Comparison of ENCODE assay signal across 23 mouse cellular contexts in the genomic region with DNA sequence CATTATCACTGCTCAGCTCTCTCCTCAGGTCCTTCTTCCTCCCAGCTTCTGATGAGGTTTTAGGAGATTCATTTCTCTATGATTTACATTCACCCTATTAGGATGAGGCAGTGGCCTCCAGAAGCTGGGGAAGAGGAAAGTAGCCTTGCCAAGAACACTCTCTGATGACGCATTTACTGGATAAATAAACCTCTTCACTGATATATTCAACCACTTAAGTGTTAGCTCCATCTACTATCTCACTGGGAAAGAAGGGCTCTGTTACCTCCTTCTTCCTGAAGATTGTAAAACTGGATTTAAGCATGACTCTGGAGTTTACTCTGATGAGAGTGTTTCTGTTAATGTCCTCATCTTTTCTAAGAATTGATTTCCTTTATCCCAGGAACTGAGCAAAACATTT.
DNase-seq lines count a peak whose midpoint lies in the region; ATAC-seq and TF ChIP-seq lines count a peak whose summit lies in the region.
"Had no signal": no experiment of that assay in that cellular context is flagged by ENCODE, and none has a peak within 500 bp of the region (broad histone marks: within the 10 kb centered on the region; RNA-seq: fewer than 3 reads in every experiment).

No protein-coding gene starts in this region.

- no peaks in the 10 kb centered on the region for H3K4me1 ChIP-seq in heart, postnatal 0 days (ENCODE audit: control insufficient read depth, insufficient read depth)
- no peaks in the 10 kb centered on the region for H3K4me1 ChIP-seq in lung, postnatal 0 days (ENCODE audit: insufficient read depth, low read depth, low read length)
- H3K4me1 ChIP-seq in midbrain, embryonic 16.5 days (ENCODE audit: control insufficient read depth, insufficient read depth, low read length): no peaks in the 10 kb centered on the region
- H3K4me1 ChIP-seq: forebrain, embryonic 10.5 days; forebrain, embryonic 13.5 days; heart, embryonic 12.5 days had no signal

- peak; percentile 38 for DNase-seq in heart, postnatal 0 days (ENCODE audit: low spot score)
- no peak for DNase-seq in heart, postnatal 14 days
- DNase-seq in lung, postnatal 0 days (ENCODE audit: low spot score): peak; percentile 9
- no peak for DNase-seq in lung, postnatal 10 days
- DNase-seq: adrenal gland, adult 8-10 months; adrenal gland, postnatal 25 days; cerebellum, adult 11-12 months; cerebellum, adult 8-10 months; cerebellum, postnatal 10 days; gastrocnemius, postnatal 10 days; gastrocnemius, postnatal 36 days; heart, postnatal 10 days; heart, postnatal 4 days had no signal

- no peak for TF ChIP-seq POLR2A in myocyte (IDR thresholded peaks at IDR 0.05; ENCODE audit: insufficient read length, low read depth)

- peak overlapping the region; percentile 11; the same call in 1 of the 2 replicates for H3K27ac ChIP-seq in heart, postnatal 0 days (ENCODE audit: low read depth)
- no peak overlapping the region for H3K27ac ChIP-seq in lung, postnatal 0 days (ENCODE audit: low read length)
- H3K27ac ChIP-seq in midbrain, embryonic 16.5 days (ENCODE audit: low read length): no peak overlapping the region
- H3K27ac ChIP-seq: forebrain, embryonic 10.5 days; forebrain, embryonic 13.5 days; hindbrain, embryonic 14.5 days; hindbrain, postnatal 0 days had no signal

- H3K4me3 ChIP-seq in heart, postnatal 0 days (ENCODE audit: low read depth, low read length): no peak overlapping the region
- no peak overlapping the region for H3K4me3 ChIP-seq in lung, postnatal 0 days (ENCODE audit: low read depth, low read length)
- no peak overlapping the region for H3K4me3 ChIP-seq in myocyte
- H3K4me3 ChIP-seq in midbrain, embryonic 16.5 days (ENCODE audit: low read depth, low read length): no peak overlapping the region
- H3K4me3 ChIP-seq: forebrain, embryonic 10.5 days; forebrain, embryonic 13.5 days; heart, embryonic 12.5 days had no signal

- 23% methylated on average over 1 of the region's 1 CpGs for WGBS in heart, postnatal 0 days
- 4% methylated on average over 1 of the region's 1 CpGs for WGBS in lung, postnatal 0 days
- 83% methylated on average over 1 of the region's 1 CpGs for WGBS in midbrain, embryonic 16.5 days

- intact Hi-C loops in heart, postnatal 14 days (cut with DNase I): no loop called here

- no peaks in the 10 kb centered on the region for H3K9me3 ChIP-seq in heart, postnatal 0 days (replicated peaks; ENCODE audit: control insufficient read depth, low read length)
- H3K9me3 ChIP-seq in lung, postnatal 0 days (ENCODE audit: low read length): no peaks in the 10 kb centered on the region
- H3K9me3 ChIP-seq in midbrain, embryonic 16.5 days (replicated peaks; ENCODE audit: control insufficient read depth, low read length, poor library complexity, severe bottlenecking): no peaks in the 10 kb centered on the region
- H3K9me3 ChIP-seq: forebrain, embryonic 10.5 days; forebrain, embryonic 13.5 days; heart, embryonic 12.5 days had no signal

- H3K9ac ChIP-seq in heart, postnatal 0 days (replicated peaks; ENCODE audit: low read depth, low read length): no peak overlapping the region
- H3K9ac ChIP-seq in lung, postnatal 0 days (replicated peaks; ENCODE audit: low read depth): no peak overlapping the region
- H3K9ac ChIP-seq in midbrain, embryonic 16.5 days (ENCODE audit: low read depth, low read length): no peak overlapping the region
- H3K9ac ChIP-seq: forebrain, embryonic 13.5 days; heart, embryonic 12.5 days; hindbrain, embryonic 14.5 days had no signal

- H3K27me3 ChIP-seq in heart, postnatal 0 days (ENCODE audit: control insufficient read depth, insufficient read depth, low read length): no peaks in the 10 kb centered on the region
- no peaks in the 10 kb centered on the region for H3K27me3 ChIP-seq in lung, postnatal 0 days (replicated peaks; ENCODE audit: insufficient read depth, low read length)
- H3K27me3 ChIP-seq in myocyte (ENCODE audit: control insufficient read depth, insufficient read depth, insufficient read length): no peaks in the 10 kb centered on the region
- H3K27me3 ChIP-seq in midbrain, embryonic 16.5 days (ENCODE audit: control insufficient read depth, insufficient read depth, low read depth, low read length): no peaks in the 10 kb centered on the region
- H3K27me3 ChIP-seq: forebrain, embryonic 13.5 days; heart, embryonic 12.5 days had no signal

- no peaks in the 10 kb centered on the region for H3K36me3 ChIP-seq in heart, postnatal 0 days (replicated peaks; ENCODE audit: control insufficient read depth, insufficient read depth, low read length)
- no peaks in the 10 kb centered on the region for H3K36me3 ChIP-seq in lung, postnatal 0 days (ENCODE audit: insufficient read depth, low read length)
- no peaks in the 10 kb centered on the region for H3K36me3 ChIP-seq in myocyte (ENCODE audit: control insufficient read depth, insufficient read depth)
- H3K36me3 ChIP-seq in midbrain, embryonic 16.5 days (ENCODE audit: control insufficient read depth, insufficient read depth, low read length): no peaks in the 10 kb centered on the region
- H3K36me3 ChIP-seq: forebrain, embryonic 10.5 days; heart, embryonic 12.5 days had no signal

- TF ChIP-seq CTCF in heart, postnatal 0 days (IDR thresholded peaks at IDR 0.05; ENCODE audit: low read depth): no peak
- TF ChIP-seq CTCF in lung, postnatal 0 days (IDR thresholded peaks at IDR 0.05): no peak

- TF ChIP-seq EP300 in heart, postnatal 0 days (IDR thresholded peaks at IDR 0.05; ENCODE audit: low read depth): no peak
- peak; percentile 51 for TF ChIP-seq EP300 in lung, postnatal 0 days (IDR thresholded peaks at IDR 0.05)

- no peaks in the 10 kb centered on the region for H3K79me2 ChIP-seq in myocyte (ENCODE audit: control insufficient read depth, insufficient read depth)

- H3K4me2 ChIP-seq in heart, postnatal 0 days (ENCODE audit: low read depth, low read length): no peak overlapping the region
- no peak overlapping the region for H3K4me2 ChIP-seq in lung, postnatal 0 days (replicated peaks; ENCODE audit: low read depth, low read length)
- peak overlapping the region; percentile 1 for H3K4me2 ChIP-seq in myocyte (ENCODE audit: low read depth)
- no peak overlapping the region for H3K4me2 ChIP-seq in midbrain, embryonic 16.5 days (ENCODE audit: low read length)
- H3K4me2 ChIP-seq: forebrain, embryonic 13.5 days; heart, embryonic 12.5 days; hindbrain, embryonic 14.5 days had no signal

- peak; percentile 55; the same call in 1 of the 2 replicates for ATAC-seq in heart, postnatal 0 days (ENCODE audit: insufficient read depth, low read depth)
- ATAC-seq in lung, postnatal 0 days: peak; percentile 47; the same call in 1 of the 2 replicates
- no peak for ATAC-seq in midbrain, embryonic 16.5 days
- ATAC-seq: activated CD4-positive, CD25-positive, alpha-beta regulatory T cell, adult 4 months; forebrain, embryonic 13.5 days; forebrain, embryonic 16.5 days; hindbrain, postnatal 0 days; inflammation-experienced regulatory T-cells, adult 6 months had no signal

- no peak overlapping the region for H3ac ChIP-seq in myocyte (ENCODE audit: control insufficient read depth, insufficient read length)

TF ChIP-seq in myocyte, 11 proteins besides CTCF, POLR2A, EP300 and RAD21:
- TF ChIP-seq POLR2AphosphoS2 (IDR thresholded peaks at IDR 0.05; ENCODE audit: insufficient read length, low read depth) (no peak), REST (IDR thresholded peaks at IDR 0.05; ENCODE audit: insufficient read depth, insufficient read length) (no peak)

Comparison
In these comparisons a context has a peak if more than half of its experiments do, and no peak if none do; other contexts are left out.
1. DNase-seq: peak in heart, postnatal 0 days (single experiment) and lung, postnatal 0 days (single experiment); none in heart, postnatal 14 days (0 of 2) and lung, postnatal 10 days (single experiment).